Mouse (Mus musculus) v-Abl transformed pro-B cells (cell line): ENCODE data around the gene Zfhx3.

Experiments
- in situ Hi-C, 2 experiments: fragments of 400-800 bp; cut with MboI; formaldehyde crosslinking; loops; one replicate each; pipeline ENCODE4 v1.15.1; 2025; ENCODE audit not compliant: unreplicated experiment in 2 of 2

Gene Zfhx3

DNA sequence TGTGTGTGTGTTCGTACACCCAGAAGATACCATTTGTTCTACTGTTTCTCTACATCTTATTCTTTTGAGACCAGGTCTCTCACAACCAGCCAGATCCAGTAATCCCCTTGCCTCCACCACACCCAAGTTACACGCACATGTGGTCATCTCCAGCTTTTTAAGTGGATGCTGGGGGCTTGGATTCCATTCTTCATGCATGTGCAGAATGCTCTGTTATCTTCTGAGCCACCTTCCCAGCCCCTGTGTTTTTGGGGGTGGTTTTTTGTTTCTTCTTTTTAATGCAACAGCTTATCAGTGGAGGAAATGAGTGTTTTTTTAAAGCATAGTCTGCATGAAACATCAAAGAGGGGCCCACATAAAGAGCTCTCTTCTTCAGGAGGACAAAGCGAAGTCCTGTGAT lies 639.8 kb downstream of the Zfhx3 start:
- in situ Hi-C loops, result no loop called here

DNA sequence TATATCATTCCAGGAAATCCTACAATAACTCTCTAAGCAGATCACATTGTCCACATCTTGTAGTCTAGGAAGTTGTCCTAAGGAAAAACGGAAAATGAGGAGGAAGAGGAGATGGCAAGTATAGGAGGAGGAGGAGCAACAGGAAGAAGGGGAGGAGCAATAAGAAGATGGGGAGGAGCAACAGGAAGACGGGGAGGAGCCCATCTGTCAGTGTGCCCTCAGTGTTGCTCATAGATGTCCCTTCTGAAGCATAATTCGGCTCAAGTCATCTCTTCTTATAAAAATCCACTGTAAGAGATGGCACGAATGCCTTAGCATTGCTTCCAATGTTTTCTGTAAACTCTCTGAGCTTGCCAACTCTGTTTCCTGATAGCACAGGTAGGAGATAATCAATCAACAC lies 640.8 kb downstream of the Zfhx3 start:
- in situ Hi-C loops, result no loop called here

DNA sequence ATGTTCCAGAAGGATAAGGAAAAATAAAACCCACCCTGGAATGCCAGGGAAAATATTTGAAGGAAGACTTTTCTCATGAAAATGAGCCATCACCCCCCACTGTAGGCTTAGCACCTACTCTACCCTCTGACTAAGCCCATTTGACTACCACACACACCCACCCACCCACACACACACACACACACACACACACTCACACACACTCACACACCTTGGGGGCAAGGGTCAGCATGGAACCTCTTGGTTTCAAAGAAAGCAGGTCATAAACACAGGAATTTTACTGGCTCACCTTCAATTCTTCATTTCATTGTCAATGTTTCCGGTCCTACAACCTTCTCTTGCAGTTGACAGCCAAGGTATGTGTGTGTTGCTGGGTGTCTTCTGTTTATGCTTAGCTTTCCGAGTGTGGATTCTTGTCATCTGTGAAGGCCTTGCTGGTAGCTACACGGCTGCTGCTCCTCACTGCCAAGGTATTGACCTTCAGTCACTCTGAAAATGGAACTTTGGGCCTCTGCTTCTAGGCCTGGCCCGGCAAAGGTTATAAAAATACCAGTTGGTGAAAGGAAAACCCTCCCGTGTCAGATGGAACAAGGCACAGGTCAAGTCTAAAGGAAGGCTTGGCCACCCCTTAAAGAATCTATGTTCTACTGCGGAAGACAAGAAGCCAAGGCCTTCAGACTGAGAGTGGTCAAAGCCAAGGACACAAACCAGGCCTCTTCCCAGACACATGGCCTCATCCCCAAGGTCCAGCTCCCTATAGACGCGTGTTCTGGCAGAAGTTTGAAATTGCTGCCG lies 641.6 kb downstream of the Zfhx3 start:
- in situ Hi-C loops, result no loop called here

DNA sequence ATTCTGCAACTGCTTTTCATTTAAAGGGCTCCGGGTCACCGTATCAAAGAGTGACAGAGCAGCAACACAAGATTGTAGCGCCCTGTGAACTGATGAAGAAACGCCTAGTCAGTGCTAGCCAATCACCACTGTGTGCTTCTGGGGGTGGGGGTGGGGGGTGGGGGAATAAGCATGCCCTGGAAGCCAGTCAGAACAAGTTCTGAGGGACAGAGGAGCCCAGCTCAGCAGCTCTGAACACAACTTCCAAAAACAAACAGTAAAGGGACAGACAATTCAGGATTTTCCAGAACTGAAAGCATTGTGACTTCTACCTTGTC lies 642.2 kb downstream of the Zfhx3 start:
- in situ Hi-C loops, result no loop called here

DNA sequence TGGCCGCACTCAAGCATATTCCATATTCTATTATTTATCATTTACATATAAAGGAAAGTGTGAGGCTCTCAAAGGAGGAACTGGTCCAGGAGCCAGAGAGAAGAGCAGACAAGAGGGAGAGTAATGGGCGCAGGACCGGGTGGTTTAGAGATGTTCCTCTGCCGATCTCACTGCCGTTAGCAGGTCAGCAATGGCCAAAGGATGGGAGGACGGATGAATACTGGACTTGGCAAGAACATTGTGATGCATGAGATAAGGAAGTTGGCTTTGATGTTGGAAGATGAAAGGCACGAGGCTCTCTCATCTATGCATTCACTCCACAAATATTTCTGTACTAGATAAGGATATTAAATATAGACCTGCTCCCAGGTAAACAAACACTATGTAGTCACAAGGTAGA lies 648.6 kb downstream of the Zfhx3 start:
- in situ Hi-C loops, result no loop called here

DNA sequence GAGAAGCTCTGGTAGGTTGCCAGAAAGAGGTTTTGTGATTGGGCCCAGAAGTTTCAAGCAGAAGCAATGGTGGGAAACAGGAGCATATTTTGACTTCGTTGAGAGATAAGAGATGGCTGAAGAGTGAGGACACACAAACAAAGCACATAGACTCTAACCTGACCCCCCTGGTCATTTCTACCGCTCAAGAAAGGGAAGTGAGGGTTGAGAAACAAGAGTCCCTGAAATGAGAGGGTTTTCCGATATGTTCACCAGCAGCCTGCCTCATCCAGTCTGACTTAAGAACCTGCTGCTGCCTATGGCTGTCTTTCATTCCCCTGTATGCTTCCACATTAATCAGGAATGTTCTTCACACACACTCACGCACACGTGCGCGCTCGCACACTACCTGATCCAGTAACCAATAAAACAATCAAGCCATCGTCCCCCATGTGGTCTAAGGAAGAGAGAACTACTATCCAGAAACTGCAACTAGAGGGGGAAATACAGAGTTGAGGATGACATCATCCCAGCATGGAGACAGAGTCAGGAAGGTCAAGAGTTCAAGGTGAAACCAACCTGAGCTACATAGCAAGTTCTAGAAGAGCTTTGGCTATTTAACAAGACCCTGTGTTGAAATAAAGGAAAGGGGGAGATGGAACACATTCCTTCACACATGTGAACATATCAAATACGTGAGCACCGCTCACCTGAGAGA lies 649.7 kb downstream of the Zfhx3 start:
- in situ Hi-C loops, result no loop called here

DNA sequence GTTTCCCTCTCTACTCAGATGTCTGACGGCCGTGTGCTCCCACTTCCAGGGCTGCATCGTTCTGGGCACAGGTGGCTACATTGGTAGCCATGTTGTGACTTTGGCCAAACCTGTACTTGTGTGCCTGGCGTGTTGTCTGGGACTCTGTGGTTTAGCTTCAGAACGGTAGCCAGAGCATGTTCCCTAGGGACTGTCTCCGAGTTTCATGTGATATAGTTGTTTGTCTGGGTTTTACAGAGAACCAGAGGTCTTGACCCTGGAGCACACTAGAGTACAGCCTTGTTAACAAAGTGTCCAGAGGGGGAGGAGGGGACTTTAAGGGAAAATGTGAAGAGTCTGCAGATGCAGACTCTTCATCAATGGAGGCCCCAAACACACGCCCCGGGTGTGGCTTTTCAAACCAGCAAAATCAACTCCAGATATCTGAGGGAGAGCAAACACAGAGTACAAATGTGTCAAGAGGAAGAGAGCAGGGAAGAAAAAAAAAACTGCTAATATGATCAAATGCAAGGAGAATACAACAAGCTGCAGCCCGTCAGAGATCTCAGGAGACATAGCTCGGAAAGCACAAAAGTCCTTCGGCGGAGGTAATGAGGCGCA lies 650.6 kb downstream of the Zfhx3 start:
- in situ Hi-C loops, result no loop called here

DNA sequence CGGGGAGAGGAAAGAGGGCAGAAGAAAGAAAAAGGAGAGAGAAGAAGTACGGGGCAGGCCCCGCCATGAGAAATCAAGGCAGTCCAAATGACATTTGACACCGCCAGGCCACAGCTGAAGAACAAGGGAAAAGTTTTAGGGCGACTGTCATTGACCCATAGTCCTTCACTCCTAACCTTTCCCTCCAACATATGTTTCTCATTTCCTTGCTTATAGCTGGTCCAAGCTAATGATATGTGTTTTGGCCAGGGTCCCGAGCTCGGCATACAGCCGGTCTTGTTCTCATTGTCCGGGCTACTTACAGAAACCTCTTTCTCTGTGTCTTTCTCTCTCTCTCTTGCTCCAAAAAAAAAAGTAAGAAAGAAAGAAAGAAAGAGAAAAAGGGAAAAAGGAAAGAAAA lies 651.4 kb downstream of the Zfhx3 start:
- in situ Hi-C loops, result no loop called here

DNA sequence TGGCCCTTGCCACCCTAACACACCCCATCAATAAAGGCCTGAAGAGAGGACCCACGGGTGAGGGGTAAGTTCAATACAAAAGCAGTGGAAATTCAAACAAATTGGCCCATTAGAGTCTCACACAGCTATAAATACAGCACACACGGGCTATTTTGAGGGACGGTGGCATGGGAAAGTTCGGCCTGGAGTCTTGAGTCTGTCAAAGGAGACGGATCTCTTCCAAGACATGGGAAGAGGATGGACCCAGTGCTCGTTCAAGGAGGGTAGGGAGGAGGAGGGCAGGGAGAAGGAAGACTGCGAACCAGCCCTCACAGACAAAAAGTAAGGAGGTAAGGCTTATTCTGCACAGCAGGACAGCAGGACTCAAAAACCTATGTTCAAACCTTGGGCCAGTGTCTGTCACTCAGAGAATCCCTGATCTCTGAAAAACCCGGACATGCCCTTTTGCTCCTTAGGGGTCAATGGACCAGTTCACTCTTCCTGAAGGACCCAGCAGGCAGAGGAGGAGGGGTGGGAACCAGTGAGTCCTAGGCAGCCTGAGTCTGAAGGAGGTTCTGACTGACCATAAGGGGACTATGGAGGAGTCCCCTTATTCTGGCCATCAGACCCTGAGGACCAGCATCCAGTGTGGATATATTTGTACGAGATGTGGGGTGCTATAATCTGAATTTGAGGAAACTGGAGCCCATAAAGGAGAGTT lies 652.1 kb downstream of the Zfhx3 start:
- in situ Hi-C loops, result no loop called here

DNA sequence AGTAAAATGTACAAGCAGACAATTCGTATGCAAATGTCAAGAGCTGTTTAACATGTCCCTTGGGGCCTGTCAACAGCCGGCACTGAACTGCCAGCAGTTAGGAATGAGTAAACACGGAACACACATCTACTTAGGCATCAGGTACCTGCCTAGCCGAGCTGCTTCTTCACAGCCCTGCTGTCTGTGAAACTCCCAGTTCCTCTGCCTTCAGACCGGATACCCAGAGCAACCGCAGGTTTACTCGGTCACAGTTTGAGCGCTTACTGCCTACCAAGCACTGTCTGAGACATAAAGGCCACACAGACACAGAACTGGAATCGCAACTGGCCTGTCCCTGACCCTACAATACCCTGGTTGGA lies 652.6 kb downstream of the Zfhx3 start:
- in situ Hi-C loops, result no loop called here

DNA sequence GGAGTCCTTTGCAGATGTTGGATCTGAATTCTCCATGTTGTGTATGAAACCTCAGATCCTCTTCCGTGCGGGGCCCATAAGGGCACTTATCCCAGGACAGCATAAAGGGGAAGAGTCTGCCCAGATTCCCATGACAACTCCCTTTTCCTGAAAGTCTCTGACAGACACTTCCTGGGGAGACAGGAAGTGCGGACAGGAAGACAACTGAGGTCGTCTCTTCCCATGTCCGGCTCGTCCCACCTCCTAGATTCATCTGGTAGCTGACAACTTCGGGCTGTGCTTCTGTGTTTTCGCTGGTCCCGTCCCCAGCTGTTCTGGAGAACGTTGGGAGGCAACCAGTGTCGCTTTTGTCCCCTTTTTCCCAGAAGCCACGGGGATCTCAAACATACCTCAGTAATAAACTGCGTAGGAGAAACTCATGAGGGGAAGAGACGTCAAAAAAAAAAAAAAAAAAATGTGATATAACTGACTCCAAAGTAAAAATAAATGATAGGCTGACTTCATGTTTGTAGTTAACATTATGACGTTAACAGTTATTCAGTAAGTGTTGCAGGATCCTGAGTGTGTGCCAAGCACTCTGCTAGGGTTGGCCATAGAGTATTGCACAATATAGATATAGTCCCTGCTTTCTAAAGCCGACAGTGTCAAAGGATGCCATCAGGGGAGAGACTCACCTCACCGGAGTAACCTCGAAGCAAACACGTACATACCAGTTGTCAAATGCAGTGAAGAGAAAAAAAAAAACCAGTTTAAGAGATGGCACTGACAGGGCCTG lies 653.5 kb downstream of the Zfhx3 start:
- in situ Hi-C loops, result no loop called here

DNA sequence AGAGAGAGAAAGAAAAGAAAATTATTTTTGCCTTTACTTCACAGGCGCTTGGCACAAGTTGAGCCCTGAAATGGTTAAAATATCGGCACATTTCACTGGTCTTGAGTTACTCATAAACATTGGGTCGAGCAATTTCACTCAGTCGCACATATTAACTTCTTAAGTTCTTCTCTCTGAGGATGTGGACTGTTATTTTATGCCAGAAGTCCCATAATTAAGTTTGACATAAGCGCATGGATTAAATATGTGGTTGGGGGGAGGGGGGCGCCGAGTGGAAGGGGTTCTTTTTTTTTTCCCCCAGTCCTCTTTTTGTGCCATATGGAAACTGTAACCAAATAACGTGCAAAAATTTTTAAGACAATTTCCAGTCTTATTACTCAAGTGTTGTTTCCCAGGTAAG lies 656.6 kb downstream of the Zfhx3 start:
- in situ Hi-C loops, result no loop called here

DNA sequence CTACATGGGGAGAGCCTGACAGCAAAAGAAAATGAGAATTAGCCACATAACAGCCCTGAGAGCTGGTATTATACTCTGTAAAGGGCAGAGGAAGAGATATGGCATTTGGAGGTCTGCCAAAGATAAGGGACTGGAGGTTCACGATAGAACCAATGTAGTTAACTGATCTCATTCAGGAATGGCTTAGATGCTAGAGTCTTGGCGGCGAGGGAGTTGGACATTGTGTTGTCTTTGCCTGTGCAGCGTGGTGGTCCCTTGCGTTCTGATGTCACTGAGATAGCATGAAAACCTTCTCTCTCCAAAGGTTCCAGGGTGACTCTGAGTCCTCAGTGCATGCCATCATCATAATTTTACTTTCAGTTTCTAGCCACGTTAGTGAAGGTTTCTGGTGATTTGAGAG lies 657.1 kb downstream of the Zfhx3 start:
- in situ Hi-C loops, result no loop called here

DNA sequence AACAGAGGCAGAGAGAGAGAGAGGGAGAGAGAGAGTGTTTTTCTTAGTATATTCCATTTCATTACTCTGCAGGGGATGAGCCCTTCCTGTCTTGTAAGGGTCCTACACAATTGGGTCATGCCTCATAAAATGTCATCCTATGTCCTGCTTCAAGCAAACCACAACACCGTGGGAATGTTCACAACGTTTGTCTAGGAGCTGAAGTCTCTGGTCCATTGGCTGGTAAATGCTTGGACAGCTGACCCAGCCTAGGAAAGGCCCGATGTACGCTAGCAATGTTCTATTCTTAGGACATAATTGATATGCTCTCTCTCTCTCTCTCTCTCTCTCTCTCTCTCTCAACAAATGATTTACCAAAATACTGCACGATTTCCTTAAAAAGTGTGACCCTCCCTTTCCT lies 666.2 kb downstream of the Zfhx3 start:
- in situ Hi-C loops, result no loop called here

DNA sequence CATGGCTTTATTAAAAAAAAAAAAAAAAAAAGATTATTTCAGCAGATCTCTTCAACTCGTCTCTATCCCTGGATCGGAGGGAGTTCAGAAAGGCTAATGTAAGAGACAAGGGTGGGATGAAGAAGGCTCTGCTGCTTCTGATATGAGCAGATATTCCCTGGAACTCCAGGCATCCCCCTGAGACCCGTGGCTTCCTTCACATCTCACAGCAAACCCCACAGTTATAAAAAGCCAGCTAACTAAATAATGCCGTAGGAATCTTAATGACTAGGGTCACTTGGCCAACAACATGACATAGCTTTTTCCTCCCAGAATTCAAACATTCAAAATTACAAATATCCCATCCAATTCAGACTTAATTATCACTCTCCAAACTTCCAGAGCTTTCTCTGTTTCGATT lies 666.7 kb downstream of the Zfhx3 start:
- in situ Hi-C loops, result no loop called here

DNA sequence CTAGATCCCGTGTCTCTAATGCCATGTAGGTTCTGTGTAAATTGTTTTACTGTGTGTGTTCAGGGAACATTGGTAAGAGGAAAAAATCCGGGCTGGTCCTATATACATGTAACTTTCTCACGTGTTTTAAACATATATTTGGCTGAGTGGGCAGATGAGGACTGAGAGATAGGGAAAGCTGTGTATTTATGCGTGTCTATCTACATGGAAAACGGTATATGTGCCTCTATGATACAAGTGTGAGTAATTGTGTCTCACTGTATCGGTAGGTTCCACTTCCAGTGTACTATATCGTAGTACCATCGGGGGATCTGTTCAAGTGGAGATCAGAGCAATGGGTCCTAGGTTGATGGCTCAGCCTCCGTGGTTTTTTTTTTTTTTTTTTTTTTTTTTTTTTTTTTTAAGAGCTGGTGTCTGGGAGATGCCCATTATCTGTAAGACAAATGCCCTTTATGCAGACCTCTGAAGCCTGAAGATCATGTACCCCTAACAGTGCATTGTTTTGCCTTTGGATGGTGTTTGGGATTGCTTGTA lies 668.8 kb downstream of the Zfhx3 start:
- in situ Hi-C loops, result no loop called here

DNA sequence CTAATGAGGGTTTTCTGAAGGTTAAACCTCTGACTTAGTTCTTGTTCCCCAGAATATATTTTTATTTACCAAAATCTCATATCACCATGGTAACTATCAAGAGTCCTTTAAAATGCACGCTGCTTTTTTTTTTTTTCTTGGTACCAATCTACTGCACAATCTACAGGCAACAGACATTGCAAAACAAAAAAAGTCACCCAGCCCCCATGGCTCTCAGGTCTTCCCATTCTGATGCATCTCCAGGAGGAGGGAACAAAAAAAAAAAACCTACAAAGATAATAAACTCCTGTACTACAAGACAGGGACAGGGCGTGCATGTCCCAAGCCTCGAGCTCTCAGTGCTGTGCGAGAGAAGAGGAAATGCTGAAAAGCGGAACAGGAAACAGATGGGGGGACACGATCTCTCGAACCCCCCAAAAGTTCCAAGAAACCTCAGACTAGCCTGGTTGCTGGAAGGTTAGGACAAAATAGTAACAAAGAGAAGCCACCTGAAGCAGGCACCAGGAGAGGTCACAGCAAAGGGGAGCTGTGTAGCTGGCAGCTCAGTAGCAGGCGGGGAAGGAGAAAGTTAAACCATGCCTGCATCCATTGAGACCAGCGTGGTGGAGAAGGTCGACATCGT lies 669.5 kb downstream of the Zfhx3 start:
- in situ Hi-C loops, result no loop called here

DNA sequence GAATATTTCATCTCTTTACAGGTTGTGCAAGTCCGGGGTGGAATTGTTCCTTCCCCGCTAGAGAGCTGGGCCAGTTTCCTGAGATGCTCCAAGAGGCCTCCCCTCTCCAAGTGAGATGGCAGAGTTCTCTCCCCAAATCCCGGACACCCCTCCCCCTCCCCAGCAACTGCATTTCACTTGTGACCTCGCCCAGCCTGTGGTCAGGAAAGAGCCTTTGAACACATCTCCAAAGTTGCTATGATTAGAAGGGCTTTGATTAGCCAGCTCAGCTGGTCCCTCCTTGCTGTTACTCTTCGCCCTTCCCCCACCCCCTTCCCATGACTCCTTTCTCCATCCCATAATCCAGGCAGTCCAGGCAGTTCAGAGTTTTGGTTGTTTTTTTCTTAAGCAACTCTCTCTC lies 670.4 kb downstream of the Zfhx3 start:
- in situ Hi-C loops, result no loop called here

DNA sequence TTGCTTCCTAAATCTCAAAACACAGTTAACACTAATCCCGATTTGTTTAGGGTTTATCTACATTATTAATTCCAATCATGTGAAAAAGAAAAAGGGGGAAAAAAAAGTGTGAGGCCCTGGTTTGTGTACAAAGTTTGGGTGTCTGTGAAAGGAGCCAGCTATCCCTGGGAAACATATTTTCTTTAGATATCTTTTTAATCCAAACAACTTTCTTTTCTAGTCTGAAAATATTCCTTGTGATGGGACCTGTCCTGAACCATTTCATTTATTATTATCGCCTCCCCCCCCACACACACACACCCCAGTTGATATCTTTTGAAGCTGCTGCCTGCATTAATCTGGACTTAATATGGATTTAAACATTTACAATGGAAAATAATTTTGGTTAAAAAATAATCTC lies 670.8 kb downstream of the Zfhx3 start:
- in situ Hi-C loops, result no loop called here

DNA sequence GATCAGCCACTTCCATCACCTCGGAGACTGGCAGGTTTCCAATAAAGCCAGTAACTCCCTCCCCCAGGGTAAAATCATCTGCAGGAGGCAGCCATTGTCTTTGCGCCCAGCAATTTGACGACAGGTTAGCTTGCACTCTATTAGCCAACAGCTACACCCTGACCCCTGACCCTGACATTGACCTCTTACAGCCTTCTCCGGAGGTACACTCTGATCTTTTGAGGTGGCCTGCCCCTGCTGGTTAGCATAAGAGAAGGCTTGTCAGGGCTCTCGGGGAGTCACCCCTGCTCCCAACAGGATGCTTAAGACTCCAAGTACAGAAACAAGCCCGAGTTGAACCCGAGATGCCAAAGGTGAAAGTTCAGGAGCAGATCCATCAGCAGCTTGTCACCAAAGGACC lies 678.9 kb downstream of the Zfhx3 start:
- in situ Hi-C loops, result no loop called here
